Mouse (Mus musculus) forebrain, embryonic 12.5 days (tissue): Measurements from ENCODE around the gene Dlst. TPM values are rescaled to one million over a fixed set of nuclear protein-coding genes. Genes with fewer than 3 reads are reported as not detected.

ENCODE experiments used
- ATAC-seq: fragments of 200-750 bp; cut with Nextera tagmentation; 2 replicates; pipeline ENCODE4 v1.8.0; 2017; ENCODE audit warnings: moderate TSS enrichment; ENCODE audit not compliant: low FRiP score
- H3K27ac ChIP-seq: fragments of 300-500 bp; sonication (generic); 2 replicates; pipeline ENCODE4 v1.5.1; 2016; ENCODE audit warnings: mild to moderate bottlenecking
- H3K27me3 ChIP-seq: fragments of 300-500 bp; sonication (generic); 2 replicates; pipeline ENCODE4 v1.6.1; 2016; ENCODE audit warnings: mild to moderate bottlenecking
- H3K36me3 ChIP-seq: fragments of 300-500 bp; sonication (generic); replicated peaks from 2 replicates; pipeline ENCODE4 v1.6.1; 2016; ENCODE audit warnings: mild to moderate bottlenecking
- H3K4me1 ChIP-seq: fragments of 300-500 bp; sonication (generic); 2 replicates; pipeline ENCODE4 v1.6.1; 2016
- H3K4me2 ChIP-seq: fragments of 300-500 bp; sonication (generic); 2 replicates; pipeline ENCODE4 v1.6.1; 2016; ENCODE audit warnings: mild to moderate bottlenecking, moderate library complexity
- H3K4me3 ChIP-seq: fragments of 300-500 bp; sonication (generic); replicated peaks from 2 replicates; pipeline ENCODE4 v1.5.1; 2016; ENCODE audit warnings: mild to moderate bottlenecking
- H3K9ac ChIP-seq: fragments of 300-500 bp; sonication (generic); 2 replicates; pipeline ENCODE4 v1.6.1; 2016; ENCODE audit warnings: mild to moderate bottlenecking
- H3K9me3 ChIP-seq: fragments of 300-500 bp; sonication (generic); 2 replicates; pipeline ENCODE4 v1.6.1; 2016
- WGBS: fragments of 180-500 bp; shearing (Covaris S2); methylation state at CpG from one replicate; pipeline ENCODE4 v1.1.7; 2016; 5-methylcytosine and 5-hydroxymethylcytosine counted together
- polyA plus RNA-seq: library from polyadenylated mRNA; unstranded; fragments of >200 nt; fragmentation: Nextera tagmentation; extraction: Ambion mirVana; gene quantifications from 2 replicates; pipeline ENCODE4 v1.2.1, GENCODE M21; 2016

Gene Dlst
- polyA plus RNA-seq, 1 experiment from 2014 or later, result 109 TPM

GRCm38 (mm10) chr12:85177740-85178239 lies 67.2 kb downstream of the Dlst start, which contains the start of gene Pgf:
Gene Pgf, minus strand, starts transcription at chr12:85177790.
- H3K27me3 ChIP-seq, result peaks cover 46% of the 10 kb centered on the region
- peak within 1 kb of the TSS; percentile 27 for H3K9ac ChIP-seq
- peak within 1 kb of the TSS; percentile 28 for H3K4me3 ChIP-seq
- no peak within 1 kb of the TSS for H3K27ac ChIP-seq
- no peak for ATAC-seq
- H3K36me3 ChIP-seq, result no peaks in the 10 kb centered on the region
- H3K9me3 ChIP-seq, result no peaks in the 10 kb centered on the region
- 73% methylated on average over 10 of the region's 10 CpGs for WGBS
- H3K4me1 ChIP-seq, result peaks cover 41% of the 10 kb centered on the region
- peak within 1 kb of the TSS; percentile 59 for H3K4me2 ChIP-seq

GRCm38 (mm10) chr12:85178294-85178693 lies 67.7 kb downstream of the Dlst start:
- Histone ChIP-seq H3K4me1 (peaks cover 41% of the 10 kb centered on the region), H3K27ac (no peak overlapping the region), H3K4me3 (no peak overlapping the region), H3K9ac (no peak overlapping the region), H3K27me3 (peaks cover 46% of the 10 kb centered on the region), H3K36me3 (no peaks in the 10 kb centered on the region), H3K4me2 (no peak overlapping the region), H3K9me3 (no peaks in the 10 kb centered on the region)
- no peak for ATAC-seq
- WGBS, result 84% methylated on average over 2 of the region's 2 CpGs

GRCm38 (mm10) chr12:85181475-85182344 lies 71.1 kb downstream of the Dlst start:
- Histone ChIP-seq H3K36me3 (no peaks in the 10 kb centered on the region), H3K9me3 (no peaks in the 10 kb centered on the region), H3K4me3 (no peak overlapping the region), H3K4me1 (peaks cover 23% of the 10 kb centered on the region), H3K27ac (no peak overlapping the region), H3K27me3 (peaks cover 47% of the 10 kb centered on the region), H3K9ac (no peak overlapping the region), H3K4me2 (peak overlapping the region; percentile 10)
- no peak for ATAC-seq
- WGBS, result 31% methylated on average over 15 of the region's 17 CpGs

GRCm38 (mm10) chr12:85182345-85182643 lies 71.7 kb downstream of the Dlst start:
- Histone ChIP-seq H3K27ac (no peak overlapping the region), H3K9ac (no peak overlapping the region)
- WGBS, result 9% methylated on average over 8 of the region's 8 CpGs

GRCm38 (mm10) chr12:85182898-85183297 lies 72.3 kb downstream of the Dlst start:
- H3K9me3 ChIP-seq, result no peaks in the 10 kb centered on the region
- H3K4me3 ChIP-seq, result no peak overlapping the region
- ATAC-seq, result no peak
- 61% methylated on average over 5 of the region's 5 CpGs for WGBS
- H3K9ac ChIP-seq, result no peak overlapping the region
- peaks cover 14% of the 10 kb centered on the region for H3K4me1 ChIP-seq
- peaks cover 36% of the 10 kb centered on the region for H3K27me3 ChIP-seq
- H3K4me2 ChIP-seq, result no peak overlapping the region
- H3K27ac ChIP-seq, result no peak overlapping the region
- no peaks in the 10 kb centered on the region for H3K36me3 ChIP-seq

More at GRCm38 (mm10) chr12:85182345-85182643, 71.7 kb downstream of the Dlst start:
- H3K4me3 ChIP-seq, result no peak overlapping the region
- peak overlapping the region; percentile 10 for H3K4me2 ChIP-seq
- no peak for ATAC-seq
- H3K27me3 ChIP-seq, result peaks cover 42% of the 10 kb centered on the region
- no peaks in the 10 kb centered on the region for H3K36me3 ChIP-seq
- no peaks in the 10 kb centered on the region for H3K9me3 ChIP-seq
- peaks cover 17% of the 10 kb centered on the region for H3K4me1 ChIP-seq

GRCm38 (mm10) chr12:85184118-85184517 lies 73.5 kb downstream of the Dlst start:
- WGBS, result 73% methylated on average over 5 of the region's 5 CpGs
- no peak for ATAC-seq

More at GRCm38 (mm10) chr12:85184118-85184517, 73.5 kb downstream of the Dlst start:
- H3K4me3 ChIP-seq, result no peak overlapping the region
- peaks cover 14% of the 10 kb centered on the region for H3K4me1 ChIP-seq
- H3K27ac ChIP-seq, result no peak overlapping the region
- H3K36me3 ChIP-seq, result no peaks in the 10 kb centered on the region
- H3K4me2 ChIP-seq, result no peak overlapping the region
- H3K27me3 ChIP-seq, result peaks cover 25% of the 10 kb centered on the region
- no peak overlapping the region for H3K9ac ChIP-seq
- H3K9me3 ChIP-seq, result no peaks in the 10 kb centered on the region

Other genes starting within 250 kb of the Dlst start
- gene Ltbp2, start 234.3 kb upstream of the Dlst start, polyA plus RNA-seq, result 0.19 and 0.35 TPM in 2 replicates
- gene Fcf1, start 139.9 kb upstream of the Dlst start, polyA plus RNA-seq, result 132 TPM in 2 replicates
- 27.6 and 27.9 TPM in 2 replicates for gene Arel1, start 139.9 kb upstream of the Dlst start, polyA plus RNA-seq
- 45.5 and 47.8 TPM in 2 replicates for gene Ylpm1, start 114.5 kb upstream of the Dlst start, polyA plus RNA-seq
- 3.1 and 4.3 TPM in 2 replicates for gene Prox2, start 74 bp upstream of the Dlst start, polyA plus RNA-seq
- gene Rps6kl1, start 40.4 kb downstream of the Dlst start, polyA plus RNA-seq, result 5.8 and 6.1 TPM in 2 replicates
- 6.3 and 7.5 TPM in 2 replicates for gene Pgf, start 67.0 kb downstream of the Dlst start, polyA plus RNA-seq
- gene Eif2b2, start 108.6 kb downstream of the Dlst start, polyA plus RNA-seq, result 94.6 and 98.3 TPM in 2 replicates
- gene Mlh3, start 159.8 kb downstream of the Dlst start, polyA plus RNA-seq, result 11.0 and 11.2 TPM in 2 replicates
- gene Acyp1, start 177.6 kb downstream of the Dlst start, polyA plus RNA-seq, result 62.1 and 62.2 TPM in 2 replicates
- 1.1 and 1.6 TPM in 2 replicates for gene Zc2hc1c, start 177.8 kb downstream of the Dlst start, polyA plus RNA-seq
- gene Nek9, start 228.5 kb downstream of the Dlst start, polyA plus RNA-seq, result 23.7 and 24.5 TPM in 2 replicates